Mouse (Mus musculus): Measurements from ENCODE around the gene Utrn. TPM values are rescaled to one million over a fixed set of nuclear protein-coding genes. Genes with fewer than 3 reads are reported as not detected.
A peak's percentile ranks its signal among the peaks of the same experiment; 100 is the strongest.

Gene Utrn
- total RNA-seq, 2 experiments from 2014 or later = 41.5 to 42.8 TPM

DNA sequence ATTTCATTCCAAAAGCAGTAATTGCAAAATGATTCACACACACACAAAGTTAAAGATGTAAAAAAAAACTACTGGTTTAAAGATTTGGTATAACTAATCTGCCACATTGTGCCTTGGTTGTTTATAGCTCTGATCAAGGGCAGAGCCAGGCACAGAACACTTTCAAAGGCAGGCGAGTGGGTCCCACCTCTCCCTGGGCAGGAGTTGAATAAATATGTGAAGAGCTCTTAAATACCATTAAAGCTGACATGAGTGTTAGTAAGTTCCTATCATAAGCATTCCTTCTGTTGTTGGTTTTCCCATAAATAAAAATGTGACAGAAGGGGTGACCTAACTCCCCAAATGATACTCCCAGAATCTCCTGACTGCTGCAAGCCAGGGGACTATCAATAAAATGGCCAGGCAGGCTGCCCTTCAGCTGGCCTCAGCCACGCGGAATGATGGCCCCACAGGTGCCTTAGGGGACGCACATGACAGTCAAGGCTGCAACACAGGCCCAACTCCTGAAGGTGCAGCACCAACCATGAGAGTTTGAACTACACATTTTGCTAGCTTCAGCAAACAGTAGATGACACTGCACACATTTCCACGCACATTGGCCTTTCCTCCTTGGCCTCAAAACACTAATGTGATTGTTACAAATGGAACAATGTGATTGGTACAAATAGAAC, 152.4 kb downstream of the Utrn start:
- intact Hi-C loops (cut with DNase I) = no loop called here
- no peak for DNase-seq (ENCODE audit: extremely low spot score in 1 of 2, low spot score in 2 of 2)

DNA sequence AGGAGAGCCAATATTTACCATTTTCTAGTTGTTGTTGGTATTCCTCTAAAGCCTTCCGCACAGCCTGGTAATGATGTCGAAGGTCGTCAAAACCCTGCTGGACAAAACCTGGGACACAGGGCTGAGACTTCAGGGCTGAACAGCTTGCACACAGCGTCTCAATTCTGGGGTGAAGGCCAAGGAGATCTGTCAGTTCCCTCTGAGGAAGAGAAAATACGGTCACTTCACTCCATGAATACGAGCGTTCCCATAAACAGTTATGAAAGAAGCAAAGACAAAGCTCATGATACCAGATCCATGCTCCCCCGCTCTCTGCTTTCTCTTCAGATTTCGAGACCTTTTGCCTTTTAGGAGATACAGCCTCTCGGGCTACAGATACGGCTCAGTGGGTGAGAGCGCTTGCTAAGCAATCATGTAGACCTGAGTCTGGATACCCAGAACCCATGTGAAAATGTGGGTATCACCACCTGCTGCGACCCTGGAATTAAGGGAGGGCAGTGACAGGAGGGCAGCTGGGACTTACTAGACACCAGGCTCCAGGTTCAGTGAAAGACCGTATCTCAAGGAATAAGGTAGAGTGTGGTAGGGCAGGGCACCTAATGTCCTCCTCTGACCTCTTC, 155.8 kb downstream of the Utrn start:
- intact Hi-C loops (cut with DNase I) = no loop called here
- no peak for DNase-seq (ENCODE audit: extremely low spot score in 1 of 2, low spot score in 2 of 2)

DNA sequence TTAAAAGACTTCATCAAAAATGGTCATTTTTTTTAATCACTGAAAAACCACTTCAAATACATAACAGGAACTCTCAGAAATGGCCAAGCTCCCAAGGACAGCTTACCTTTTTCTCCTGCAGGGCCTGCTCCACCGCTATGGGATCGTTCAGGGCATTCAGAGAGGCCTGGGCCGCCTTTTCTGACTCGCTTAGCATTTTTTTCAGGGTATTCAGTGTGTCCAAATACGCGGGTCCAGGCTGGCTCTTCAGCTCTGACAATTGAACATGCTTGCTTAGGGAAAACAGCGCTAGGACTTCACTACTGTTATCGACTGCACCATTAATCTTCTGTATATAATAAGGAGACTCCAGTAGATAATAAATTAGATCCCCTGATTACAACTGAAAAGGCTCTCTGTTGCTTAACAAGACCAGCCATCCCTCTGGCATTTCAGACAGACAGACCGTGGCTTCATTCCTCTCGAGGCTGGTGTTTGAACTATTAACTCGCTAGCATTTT, 157.8 kb downstream of the Utrn start:
- no peak for DNase-seq (ENCODE audit: extremely low spot score in 1 of 2, low spot score in 2 of 2)
- intact Hi-C loops (cut with DNase I) = no loop called here

DNA sequence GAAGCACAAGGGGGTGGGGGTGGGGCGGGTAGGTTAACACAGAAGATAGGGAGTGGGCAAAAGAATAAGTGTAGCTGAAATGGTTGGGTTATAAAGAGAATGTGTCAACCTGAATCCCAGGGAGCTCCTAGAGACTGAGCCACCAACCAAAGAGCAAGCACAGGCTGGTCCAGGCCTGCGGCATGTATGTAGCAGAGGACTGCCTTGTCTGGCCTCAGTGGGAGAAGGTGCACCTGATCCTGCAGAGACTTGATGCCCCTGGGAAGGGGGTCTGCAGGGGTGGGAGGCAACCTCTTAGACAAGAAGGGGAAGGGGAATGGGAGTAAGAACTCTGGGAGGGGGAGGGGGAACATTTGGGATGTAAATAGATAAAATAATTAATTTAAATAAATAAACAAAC, 162.6 kb downstream of the Utrn start:
- DNase-seq (ENCODE audit: extremely low spot score in 1 of 2, low spot score in 2 of 2) = no peak
- intact Hi-C loops (cut with DNase I) = no loop called here

DNA sequence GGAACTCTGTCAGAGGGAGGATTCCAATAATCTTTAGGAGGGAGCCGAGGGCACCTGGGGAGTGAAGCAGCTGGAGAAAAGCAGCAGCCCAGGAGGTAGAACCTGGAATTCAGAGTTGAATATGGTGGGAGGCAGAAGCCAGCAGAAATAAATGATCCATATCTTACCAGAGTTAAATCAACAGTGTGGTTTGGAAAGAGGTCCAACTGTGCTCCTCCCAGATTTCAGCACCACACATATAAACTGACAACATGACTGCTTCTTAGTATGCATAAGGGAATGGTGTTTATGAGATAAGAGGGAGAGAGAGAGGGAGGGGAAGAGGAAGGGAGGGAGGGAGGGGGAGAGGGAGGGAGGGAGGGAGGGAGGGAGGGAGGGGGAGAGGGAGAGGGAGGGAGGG, 163.2 kb downstream of the Utrn start:
- DNase-seq (ENCODE audit: extremely low spot score in 1 of 2, low spot score in 2 of 2) = no peak
- intact Hi-C loops (cut with DNase I) = no loop called here

DNA sequence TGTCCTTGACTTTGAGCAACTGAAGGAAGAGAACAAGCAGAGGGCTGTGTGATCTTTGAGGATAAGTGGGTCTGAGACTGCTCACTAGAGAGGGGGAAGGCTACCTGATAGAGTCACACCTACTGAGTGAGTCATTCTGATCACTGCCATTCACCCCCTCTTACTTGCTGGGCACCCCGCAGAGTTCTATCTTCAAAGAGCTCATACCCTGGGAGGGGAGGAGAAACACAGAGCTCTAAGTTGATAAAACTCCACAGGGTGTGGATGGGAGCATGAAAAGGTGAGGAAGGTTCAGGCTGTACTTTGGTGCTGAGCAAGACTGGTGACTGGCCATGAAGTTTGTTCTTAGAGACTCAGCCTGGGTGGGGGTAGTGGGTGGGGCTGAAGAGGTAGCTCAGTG, 164.9 kb downstream of the Utrn start:
- intact Hi-C loops (cut with DNase I) = loop anchor here (5.0 kb wide), 1 partner anchor 163 kb away; the partner anchor contains the start of gene Utrn
- no peak for DNase-seq (ENCODE audit: extremely low spot score in 1 of 2, low spot score in 2 of 2)

DNA sequence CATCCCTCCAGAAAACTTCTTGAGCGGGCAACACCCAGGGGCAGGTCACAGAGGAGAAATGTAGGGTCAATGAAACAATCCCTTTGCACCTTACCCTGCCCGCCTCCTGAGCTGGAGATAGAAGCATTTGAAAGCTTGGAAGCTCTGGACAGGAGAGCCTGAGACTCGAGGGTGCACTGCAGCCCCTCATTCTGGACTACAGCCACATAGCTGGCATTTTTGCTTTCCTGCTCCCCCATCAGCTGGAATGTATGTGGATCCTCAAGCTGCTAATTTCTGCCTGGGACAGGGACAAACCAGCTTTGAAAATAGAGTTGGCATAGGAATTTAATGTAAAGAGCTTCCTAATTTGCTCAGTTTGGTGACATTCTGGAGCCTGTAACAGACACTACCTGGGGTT, 165.6 kb downstream of the Utrn start:
- intact Hi-C loops (cut with DNase I) = loop anchor here (5.0 kb wide), 1 partner anchor 164 kb away; the partner anchor contains the start of gene Utrn
- no peak for DNase-seq (ENCODE audit: extremely low spot score in 1 of 2, low spot score in 2 of 2)

DNA sequence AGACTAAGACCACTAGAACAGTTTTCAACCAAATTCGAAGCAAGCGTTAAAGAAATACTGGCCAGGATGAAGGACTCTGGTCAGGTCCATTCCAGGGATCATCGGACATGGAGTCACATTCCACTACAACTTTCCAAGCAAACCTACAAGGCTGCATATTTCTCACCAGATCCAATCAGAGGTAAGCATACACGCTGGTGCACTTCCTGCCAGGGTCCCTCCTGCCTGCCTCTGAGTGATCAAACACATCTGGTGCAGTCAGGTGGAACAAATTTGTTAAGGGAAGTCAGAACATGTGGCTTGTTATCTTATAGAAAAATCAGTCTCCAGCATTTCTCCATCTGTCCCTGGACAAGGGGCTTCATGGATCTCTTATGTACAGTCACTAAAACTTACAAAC, 167.0 kb downstream of the Utrn start:
- intact Hi-C loops (cut with DNase I) = loop anchor here (5.0 kb wide), 1 partner anchor 165 kb away; the partner anchor contains the start of gene Utrn
- no peak for DNase-seq (ENCODE audit: extremely low spot score in 1 of 2, low spot score in 2 of 2)

DNA sequence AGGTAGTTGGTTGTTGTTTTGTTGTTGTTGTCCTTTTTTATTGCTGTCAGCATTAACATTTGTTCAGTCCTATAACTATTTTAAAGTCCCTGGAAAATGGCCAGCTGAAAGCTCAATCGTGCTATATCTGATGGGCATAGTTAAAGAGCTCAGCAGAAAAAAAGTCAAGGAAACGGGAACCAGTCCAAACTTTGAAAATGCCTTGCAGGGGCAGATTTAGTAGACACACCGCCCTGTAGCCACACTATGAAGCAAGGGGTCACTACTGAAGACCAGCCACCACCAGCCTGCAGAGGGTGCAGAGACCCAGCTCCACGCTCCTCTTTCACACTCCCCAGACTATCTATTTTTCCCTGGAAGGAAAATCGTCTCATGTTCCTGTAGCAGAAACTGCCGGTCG, 167.5 kb downstream of the Utrn start:
- DNase-seq (ENCODE audit: extremely low spot score in 1 of 2, low spot score in 2 of 2) = no peak
- intact Hi-C loops (cut with DNase I) = loop anchor here (5.0 kb wide), 1 partner anchor 166 kb away; the partner anchor contains the start of gene Utrn

DNA sequence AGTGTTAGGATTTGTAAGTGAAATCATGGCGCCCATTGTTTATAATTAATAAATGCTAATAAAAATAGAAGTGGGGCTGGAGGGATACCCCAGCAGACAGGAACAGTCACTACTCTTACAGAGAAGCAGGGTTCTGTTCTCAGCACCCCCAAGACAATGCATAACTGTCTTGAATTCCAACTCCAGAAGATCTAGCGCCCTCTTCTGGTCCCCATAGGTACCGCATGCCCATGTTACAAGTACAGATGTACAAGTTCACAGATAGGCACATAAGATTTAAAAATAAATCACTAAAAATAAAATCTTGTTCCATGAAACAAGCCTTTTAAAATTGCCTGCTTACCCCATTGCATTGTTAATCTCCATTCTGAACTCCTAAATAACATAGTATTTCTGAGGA, 168.6 kb downstream of the Utrn start:
- intact Hi-C loops (cut with DNase I) = loop anchor here (5.0 kb wide), 1 partner anchor 167 kb away; the partner anchor contains the start of gene Utrn
- DNase-seq (ENCODE audit: extremely low spot score in 1 of 2, low spot score in 2 of 2) = no peak

DNA sequence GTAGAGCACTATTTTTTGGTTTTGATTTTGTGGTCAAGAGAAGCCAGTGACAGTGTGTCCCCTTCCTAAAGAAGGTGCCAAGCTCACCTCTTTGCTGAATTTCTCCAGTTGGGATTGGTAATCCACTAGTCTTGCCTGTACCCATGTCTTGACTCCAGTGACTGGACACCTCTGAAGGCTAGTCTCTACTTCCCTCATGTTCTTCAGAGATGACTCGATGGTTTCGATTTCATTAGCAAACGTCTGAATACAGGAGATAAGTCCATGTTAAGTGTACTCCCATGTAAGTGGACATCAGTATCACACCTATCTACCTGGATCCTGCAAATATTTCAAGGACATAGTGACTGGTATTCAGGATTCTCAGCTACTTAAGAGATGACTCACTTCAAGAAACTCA, 171.3 kb downstream of the Utrn start:
- intact Hi-C loops (cut with DNase I) = loop anchor here (10.0 kb wide), 1 partner anchor 297 kb away; no protein-coding TSS in a partner anchor
- no peak for DNase-seq (ENCODE audit: extremely low spot score in 1 of 2, low spot score in 2 of 2)

DNA sequence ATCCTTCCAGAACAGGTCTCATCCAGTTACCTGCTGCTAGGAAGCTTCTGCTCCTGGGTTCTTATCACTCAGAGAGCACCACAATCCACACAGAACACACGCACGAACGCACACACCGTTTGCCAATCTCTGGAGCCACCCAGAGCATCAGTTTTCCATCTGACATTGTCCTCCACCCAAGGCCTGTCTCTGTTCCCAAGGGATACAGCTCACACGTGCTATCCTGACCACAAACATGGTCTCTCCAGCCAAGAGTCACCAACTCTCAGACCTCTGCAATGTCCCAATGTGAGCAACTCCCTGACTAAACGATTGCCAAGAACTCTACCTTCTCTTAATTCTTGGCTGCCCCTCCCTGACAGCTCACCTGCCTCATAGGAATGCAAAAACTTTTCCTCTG, 172.5 kb downstream of the Utrn start:
- intact Hi-C loops (cut with DNase I) = loop anchor here (10.0 kb wide), 1 partner anchor 298 kb away; no protein-coding TSS in a partner anchor
- no peak for DNase-seq (ENCODE audit: extremely low spot score in 1 of 2, low spot score in 2 of 2)

DNA sequence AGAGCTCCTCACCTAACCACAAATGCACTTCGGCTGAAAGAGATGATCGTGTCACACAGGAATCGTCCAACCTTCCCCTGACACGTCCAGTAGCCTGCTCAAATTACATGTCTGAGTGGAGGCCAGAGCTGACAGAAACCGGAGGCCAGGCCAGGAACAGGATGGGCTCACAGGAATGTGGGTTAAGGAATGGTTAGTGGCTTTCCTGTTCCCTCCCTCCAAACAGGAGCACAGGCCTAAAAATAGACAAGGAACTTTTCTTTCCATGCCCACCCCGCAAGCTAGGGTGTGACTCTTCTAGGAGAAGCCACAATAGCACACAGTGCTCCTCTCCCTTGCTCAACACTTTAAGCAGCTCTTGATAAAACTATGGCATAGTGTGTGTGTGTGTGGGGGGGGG, 174.4 kb downstream of the Utrn start:
- intact Hi-C loops (cut with DNase I) = loop anchor here (10.0 kb wide), 1 partner anchor 300 kb away; no protein-coding TSS in a partner anchor
- DNase-seq (ENCODE audit: extremely low spot score in 1 of 2, low spot score in 2 of 2) = no peak

DNA sequence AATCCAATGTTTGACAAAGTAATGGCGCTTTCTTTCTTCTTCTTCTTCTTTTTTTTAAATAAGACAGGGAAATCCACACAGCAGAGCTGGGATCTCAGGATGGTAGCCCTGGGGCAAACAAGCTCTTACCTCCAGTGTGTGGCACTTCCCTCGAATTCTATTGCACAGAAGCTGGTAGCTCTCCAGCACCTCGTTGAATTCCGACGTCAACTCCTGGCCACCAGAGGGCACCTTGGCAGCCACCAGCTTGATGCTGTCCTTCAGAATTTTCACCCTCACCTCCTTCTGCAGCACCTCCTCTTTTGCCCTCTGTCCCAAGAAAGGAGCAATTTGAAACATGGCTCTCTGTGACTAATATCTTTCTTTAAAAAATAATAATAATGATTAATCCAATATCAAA, 178.6 kb downstream of the Utrn start:
- intact Hi-C loops (cut with DNase I) = loop anchor here (10.0 kb wide), 1 partner anchor 304 kb away; no protein-coding TSS in a partner anchor
- DNase-seq (ENCODE audit: extremely low spot score in 1 of 2, low spot score in 2 of 2) = peak; percentile 21 to 64

DNA sequence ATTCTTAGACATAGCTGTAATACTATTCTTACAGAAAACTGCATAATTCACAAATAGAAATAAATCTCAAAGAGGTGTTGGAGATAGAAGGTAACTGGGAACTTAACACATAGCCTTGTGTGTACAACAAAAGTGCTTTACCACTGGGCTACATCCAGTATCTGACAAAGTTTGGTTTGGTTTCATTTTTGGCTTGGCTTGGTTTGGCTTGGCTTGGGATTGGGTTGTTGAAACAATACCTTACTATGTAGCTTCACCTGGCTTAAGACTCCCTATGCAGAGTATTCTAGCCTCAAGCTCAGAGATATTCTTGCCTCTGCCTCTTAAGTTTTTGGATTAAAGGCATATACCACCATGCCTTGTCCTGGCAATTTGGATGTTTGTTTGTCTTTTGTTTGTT, 183.5 kb downstream of the Utrn start:
- no peak for DNase-seq (ENCODE audit: extremely low spot score in 1 of 2, low spot score in 2 of 2)
- intact Hi-C loops (cut with DNase I) = no loop called here

DNA sequence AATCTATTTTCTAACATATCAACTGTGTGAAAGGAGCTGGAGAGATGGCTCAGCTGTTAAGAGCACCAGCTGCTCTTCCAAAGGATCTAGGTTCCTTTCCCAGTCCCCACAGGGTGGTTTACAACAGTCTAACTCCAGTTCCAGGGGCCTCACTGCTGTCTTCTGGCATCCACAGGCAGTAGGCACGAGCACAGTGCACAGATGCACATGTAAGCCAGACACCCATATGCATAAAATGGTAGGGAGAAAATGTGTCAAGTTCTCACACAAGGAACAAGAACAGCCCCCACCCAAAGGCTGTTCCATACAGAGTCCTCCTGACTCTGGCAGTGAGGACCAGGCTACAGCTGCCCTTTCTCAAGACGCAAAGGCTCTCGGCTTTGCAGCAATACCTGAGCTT, 185.1 kb downstream of the Utrn start:
- peak in 1 of 2 experiments; percentile 31 for DNase-seq (ENCODE audit: extremely low spot score in 1 of 2, low spot score in 2 of 2)
- intact Hi-C loops (cut with DNase I) = no loop called here

DNA sequence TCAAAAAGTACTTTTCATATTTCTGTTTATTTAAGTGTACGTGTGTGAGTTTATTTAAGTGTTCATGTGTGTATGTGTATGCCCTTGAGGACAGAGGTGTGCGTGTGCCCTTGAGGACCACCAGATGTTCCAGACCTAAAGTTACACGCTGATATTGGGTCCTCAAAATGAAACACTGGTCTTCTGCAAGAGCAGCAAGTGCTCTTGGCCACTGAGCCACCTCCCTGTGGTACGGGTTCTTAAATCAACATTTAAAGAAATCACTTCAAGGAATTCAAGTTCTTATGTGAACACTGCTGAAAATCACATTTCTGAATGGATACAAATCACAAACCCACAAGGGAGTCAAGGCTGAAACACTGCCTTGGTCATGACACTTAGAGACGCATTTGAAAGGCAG, 195.9 kb downstream of the Utrn start:
- DNase-seq (ENCODE audit: extremely low spot score in 1 of 2, low spot score in 2 of 2) = no peak
- intact Hi-C loops (cut with DNase I) = no loop called here

DNA sequence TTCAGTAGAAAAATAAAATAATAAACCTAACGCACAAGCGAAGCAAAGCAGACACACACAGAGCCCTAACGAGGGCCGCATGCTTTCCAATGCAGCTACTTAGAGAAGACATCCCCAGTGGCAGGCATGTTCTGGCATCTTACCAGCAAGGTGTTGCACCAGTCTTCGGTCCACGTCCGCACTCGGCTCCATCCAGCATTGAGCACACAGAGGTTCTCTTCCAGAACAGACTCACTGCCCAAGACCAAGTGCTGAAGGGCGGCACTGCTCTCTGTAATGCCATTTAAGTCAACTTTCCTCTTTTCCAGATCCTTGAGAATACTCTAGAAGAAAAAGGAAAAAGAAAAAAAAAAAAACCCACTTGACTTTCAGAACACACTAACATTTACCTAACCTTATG, 197.6 kb downstream of the Utrn start:
- intact Hi-C loops (cut with DNase I) = no loop called here
- DNase-seq (ENCODE audit: extremely low spot score in 1 of 2, low spot score in 2 of 2) = no peak

DNA sequence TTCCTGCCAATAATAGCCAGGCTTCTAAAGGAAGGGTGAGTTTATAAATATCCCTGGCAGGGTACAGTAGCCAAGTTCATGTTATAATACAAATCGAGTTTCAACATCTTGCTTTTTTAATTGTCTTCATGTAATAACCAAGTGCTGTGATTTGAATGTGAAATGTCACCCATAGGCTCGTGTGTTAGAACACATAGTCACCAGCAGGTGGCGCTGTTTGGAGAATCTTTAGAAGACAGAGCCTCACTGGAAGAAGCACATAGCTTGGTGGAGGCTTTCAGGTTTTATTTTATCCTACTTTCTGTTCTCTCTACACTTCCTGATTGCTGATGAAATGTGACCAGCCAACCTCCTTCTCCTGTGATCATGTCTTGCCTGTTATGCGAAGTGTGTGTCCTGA, 207.1 kb downstream of the Utrn start:
- DNase-seq (ENCODE audit: extremely low spot score in 1 of 2, low spot score in 2 of 2) = no peak
- intact Hi-C loops (cut with DNase I) = no loop called here
